Mouse (Mus musculus) olfactory bulb, adult 2 months (tissue): ENCODE results near the gene Gpr34.

Source experiments
- CTCF ChIP-seq: fragments of 200-500 bp; IDR thresholded peaks from 2 replicates; pipeline ENCODE4 v1.5.1; 2012; ENCODE audit warnings: low read depth, mild to moderate bottlenecking, low read length, moderate library complexity; ENCODE audit not compliant: insufficient read depth
- POLR2A ChIP-seq: fragments of 200-500 bp; IDR thresholded peaks from 2 replicates; pipeline ENCODE4 v1.6.1; 2012; ENCODE audit warnings: mild to moderate bottlenecking, low read depth, low read length, moderate library complexity; ENCODE audit not compliant: insufficient read depth

- TF ChIP-seq POLR2A = no peak
- TF ChIP-seq CTCF = no peak
Measured at GRCm38 (mm10) chrX:13611114-13611513, 20.8 kb upstream of the Gpr34 start.
